Mouse (Mus musculus): ENCODE data around the gene 2310079G19Rik. TPM values are rescaled to one million over a fixed set of nuclear protein-coding genes. Genes with fewer than 3 reads are reported as not detected.

Gene 2310079G19Rik
- total RNA-seq, 2 experiments from 2014 or later, result not detected

Other genes with a start within 250 kb of the 2310079G19Rik start
- gene Cldn17, start 120.7 kb downstream of the 2310079G19Rik start, total RNA-seq (2021), result not detected
- gene Cldn8, start 64.5 kb downstream of the 2310079G19Rik start, total RNA-seq (2021), result not detected
- gene Krtap24-1, start 15.4 kb downstream of the 2310079G19Rik start, total RNA-seq (2021), result not detected
- not detected for gene Krtap26-1, start 20.1 kb upstream of the 2310079G19Rik start, total RNA-seq (2021)
- not detected for gene Krtap27-1, start 44.0 kb upstream of the 2310079G19Rik start, total RNA-seq (2021)
- gene 2310061N02Rik, start 80.3 kb upstream of the 2310079G19Rik start, total RNA-seq (2021), result not detected
- not detected for gene Krtap13-1, start 101.2 kb upstream of the 2310079G19Rik start, total RNA-seq (2021)
- not detected for gene Krtap13, start 124.0 kb upstream of the 2310079G19Rik start, total RNA-seq (2021)
- not detected for gene 2310034C09Rik, start 131.2 kb upstream of the 2310079G19Rik start, total RNA-seq (2021)
- gene 2310057N15Rik, start 146.5 kb upstream of the 2310079G19Rik start, total RNA-seq (2021), result not detected
- not detected for gene Gm5965, start 150.2 kb upstream of the 2310079G19Rik start, total RNA-seq (2021)
- gene Gm20741, start 184.6 kb upstream of the 2310079G19Rik start, total RNA-seq (2021), result not detected
- not detected for gene Krtap15, start 192.5 kb upstream of the 2310079G19Rik start, total RNA-seq (2021)
- not detected for gene Krtap14, start 198.5 kb upstream of the 2310079G19Rik start, total RNA-seq (2021)
- gene Krtap19-1, start 241.7 kb upstream of the 2310079G19Rik start, total RNA-seq (2021), result not detected
- gene Krtap19-2, start 246.6 kb upstream of the 2310079G19Rik start, total RNA-seq (2021), result not detected

Measured in layer of hippocampus, adult 18-20 months (tissue).